Mouse (Mus musculus): ENCODE data around the gene Slc35b1. TPM values are rescaled to one million over a fixed set of nuclear protein-coding genes. Genes with fewer than 3 reads are reported as not detected.

Slc35b1 gene
- polyA plus RNA-seq (2015; fragmentation: Illumina TruSeq; extraction: RNeasy Lipid Tissue Mini Kit (QIAGEN cat#74804); ENCODE audit: insufficient read depth, low read depth, low replicate concordance): 34.2 TPM

DNA sequence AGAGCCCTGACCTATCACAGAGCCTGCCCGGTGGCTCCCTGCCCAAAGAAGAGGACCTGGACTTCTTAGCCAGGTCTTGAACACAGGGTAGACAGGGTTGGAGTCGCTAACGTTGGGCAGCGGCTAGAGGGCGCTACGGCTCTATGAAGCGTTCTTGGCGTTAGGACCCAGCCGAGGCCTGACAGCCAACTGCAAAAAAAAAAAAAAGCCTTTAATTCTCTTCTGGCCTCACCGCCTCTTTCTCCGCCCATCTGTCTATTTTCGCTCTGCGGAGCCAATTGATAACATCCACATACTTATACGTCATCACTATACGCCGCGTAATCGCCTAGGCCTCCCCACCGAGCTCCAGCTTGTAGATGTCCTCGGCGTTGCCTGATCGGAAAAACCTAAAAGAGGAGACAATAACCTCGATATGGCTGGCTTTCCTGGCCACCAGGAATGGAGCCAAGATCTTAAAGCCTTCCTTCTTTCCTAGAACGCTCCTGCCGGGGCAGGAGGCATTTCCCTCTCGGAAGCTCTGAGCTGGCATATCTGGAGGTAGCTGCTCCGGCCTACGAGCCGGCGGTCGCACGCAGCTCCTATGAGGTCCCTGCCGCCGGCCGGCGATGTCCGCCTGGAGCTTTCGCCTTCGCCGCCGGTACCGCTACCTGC is at the start of gene Slc35b1:
Slc35b1 (plus strand) TSS at position 374 of the 654 bp plus-strand sequence.

DNA sequence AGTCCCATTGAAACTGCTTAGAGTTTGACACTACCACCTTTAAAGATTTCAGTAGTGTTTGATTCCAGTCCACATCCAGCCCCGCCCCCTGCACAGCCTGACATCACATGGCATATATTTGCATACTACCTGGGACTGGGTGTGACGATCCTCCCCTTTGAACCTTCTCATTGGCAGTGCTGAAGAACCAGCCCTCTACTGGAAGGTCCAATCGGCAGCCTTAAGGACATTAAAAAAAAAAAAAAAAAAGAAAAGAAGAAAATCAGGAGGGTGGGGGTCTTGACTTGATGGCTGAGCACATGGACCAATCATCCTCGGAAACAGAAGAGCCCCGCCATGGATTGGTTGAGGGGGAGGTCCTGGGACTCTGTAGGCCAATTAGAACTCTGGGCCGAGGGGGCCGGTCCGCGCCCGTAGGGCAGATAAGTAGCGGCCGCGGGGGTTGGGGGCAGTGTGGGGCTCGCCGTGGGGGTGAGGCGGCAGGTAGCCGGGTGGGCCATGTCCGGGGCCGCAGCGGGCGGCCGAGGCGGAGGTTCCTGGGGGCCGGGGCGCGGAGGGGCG is 47.8 kb upstream of the Slc35b1 start, which contains the start of gene Fam117a:
Fam117a (plus strand) TSS at position 451 of the 561 bp plus-strand sequence.

DNA sequence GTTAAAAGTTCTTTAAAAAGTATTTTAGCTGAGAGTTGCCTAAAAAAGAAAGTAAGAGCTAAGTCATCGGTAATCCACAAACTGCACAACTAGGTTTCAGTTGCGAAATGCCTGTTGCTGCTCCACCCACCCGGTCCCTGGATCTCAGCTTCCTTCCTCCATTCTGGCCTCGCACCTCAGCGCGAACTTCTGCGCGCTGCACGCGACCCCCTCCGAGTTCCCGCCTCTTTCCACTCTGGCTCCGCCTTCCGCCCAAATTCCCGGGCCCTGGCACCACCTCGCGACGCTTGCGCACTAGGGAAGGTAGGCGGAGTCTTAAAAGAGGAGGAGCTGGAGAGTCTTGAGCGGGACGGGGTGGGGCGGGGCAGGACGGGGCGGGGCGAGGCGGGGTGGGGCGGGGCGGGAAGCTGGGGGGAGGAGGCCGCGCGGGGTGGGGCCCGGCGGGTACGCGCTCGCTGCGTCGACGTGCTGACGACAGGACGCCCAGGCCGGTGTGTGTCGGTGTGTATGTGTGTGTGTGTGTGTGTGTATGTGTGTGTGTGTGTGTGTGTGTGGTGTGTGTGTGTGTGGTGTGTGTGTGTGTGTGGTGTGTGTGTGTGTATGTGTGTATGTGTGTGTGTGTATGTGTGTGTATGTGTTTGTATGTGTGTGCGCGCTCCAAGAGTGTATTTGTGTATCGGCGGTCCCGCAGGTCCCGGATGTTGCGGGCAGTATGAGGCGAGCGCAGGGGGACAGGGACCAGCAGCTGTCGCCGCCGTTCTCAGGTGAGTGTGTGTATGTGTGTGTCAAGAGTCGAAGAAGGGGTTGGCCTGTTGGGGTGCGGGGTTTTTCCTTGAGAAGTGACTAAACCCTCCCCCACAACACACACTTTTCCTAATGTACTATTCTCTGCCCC is 29.4 kb downstream of the Slc35b1 start, which contains the start of gene Spop:
Spop (plus strand) TSS at position 440 of the 895 bp plus-strand sequence.

Other genes starting within 250 kb of the Slc35b1 start
- gene Dlx4, start 238.4 kb upstream of the Slc35b1 start, polyA plus RNA-seq (2015; fragmentation: Illumina TruSeq; extraction: RNeasy Lipid Tissue Mini Kit (QIAGEN cat#74804); ENCODE audit: insufficient read depth, low read depth, low replicate concordance): not detected
- not detected for gene Tac4, start 123.2 kb upstream of the Slc35b1 start, polyA plus RNA-seq (2015; fragmentation: Illumina TruSeq; extraction: RNeasy Lipid Tissue Mini Kit (QIAGEN cat#74804); ENCODE audit: insufficient read depth, low read depth, low replicate concordance)
- 8.1 TPM for gene Kat7, start 74.4 kb upstream of the Slc35b1 start, polyA plus RNA-seq (2015; fragmentation: Illumina TruSeq; extraction: RNeasy Lipid Tissue Mini Kit (QIAGEN cat#74804); ENCODE audit: insufficient read depth, low read depth, low replicate concordance)
- gene Fam117a, start 47.7 kb upstream of the Slc35b1 start, polyA plus RNA-seq (2015; fragmentation: Illumina TruSeq; extraction: RNeasy Lipid Tissue Mini Kit (QIAGEN cat#74804); ENCODE audit: insufficient read depth, low read depth, low replicate concordance): 8.7 TPM
- 31.2 TPM for gene Spop, start 29.4 kb downstream of the Slc35b1 start, polyA plus RNA-seq (2015; fragmentation: Illumina TruSeq; extraction: RNeasy Lipid Tissue Mini Kit (QIAGEN cat#74804); ENCODE audit: insufficient read depth, low read depth, low replicate concordance)
- not detected for gene Nxph3, start 129.9 kb downstream of the Slc35b1 start, polyA plus RNA-seq (2015; fragmentation: Illumina TruSeq; extraction: RNeasy Lipid Tissue Mini Kit (QIAGEN cat#74804); ENCODE audit: insufficient read depth, low read depth, low replicate concordance)
- gene Ngfr, start 203.0 kb downstream of the Slc35b1 start, polyA plus RNA-seq (2015; fragmentation: Illumina TruSeq; extraction: RNeasy Lipid Tissue Mini Kit (QIAGEN cat#74804); ENCODE audit: insufficient read depth, low read depth, low replicate concordance): 0.31 TPM